Mouse (Mus musculus) heart, adult 2 months (tissue): ENCODE measurements at regions not wholly inside any gene's neighbourhood (a gene's known extent, or its start where the extent isn't known, plus 50 kb on each side); places are given as distances from the start of the nearest gene placed in this dataset.

Source experiments
- CTCF ChIP-seq: fragments of 200-600 bp; IDR thresholded peaks from 2 replicates; pipeline ENCODE4 v1.8.1; 2022; ENCODE audit warnings: antibody characterized with exemption, mild to moderate bottlenecking, moderate library complexity
- EP300 ChIP-seq: fragments of 200-500 bp; IDR thresholded peaks from 2 replicates; pipeline ENCODE4 v1.6.1; 2011; ENCODE audit warnings: low read depth, low read length, control low read depth; ENCODE audit not compliant: insufficient read depth
- POLR2A ChIP-seq: fragments of 200-500 bp; IDR thresholded peaks from 2 replicates; pipeline ENCODE4 v1.6.1; 2011; ENCODE audit warnings: mild to moderate bottlenecking, low read depth, low read length, control low read depth; ENCODE audit not compliant: insufficient read depth

GRCm38 (mm10) chr9:89487601-89488000 is 135.3 kb downstream of the Minar1 start:
- TF ChIP-seq EP300 (no peak), POLR2A (no peak), CTCF (no peak)
